Mouse (Mus musculus) heart, embryonic 11.5 days (tissue): ENCODE results near the gene Tom1l2. TPM values are rescaled to one million over a fixed set of nuclear protein-coding genes. Genes with fewer than 3 reads are reported as not detected.

Source experiments
- ATAC-seq: fragments of 200-750 bp; cut with Nextera tagmentation; replicated peaks from 2 replicates; pipeline ENCODE4 v1.8.0; 2017; ENCODE audit warnings: moderate library complexity; ENCODE audit not compliant: insufficient number of reproducible peaks, low FRiP score, low TSS enrichment
- H3K27ac ChIP-seq: fragments of 300-500 bp; sonication (generic); 2 replicates; pipeline ENCODE4 v1.5.1; 2014; ENCODE audit warnings: mild to moderate bottlenecking, low read depth, low read length
- H3K27me3 ChIP-seq: fragments of 300-500 bp; sonication (generic); 2 replicates; pipeline ENCODE4 v1.6.1; 2014; ENCODE audit warnings: mild to moderate bottlenecking, low read length, mixed read lengths; ENCODE audit not compliant: control insufficient read depth, insufficient read depth
- H3K36me3 ChIP-seq: fragments of 300-500 bp; sonication (generic); 2 replicates; pipeline ENCODE4 v1.6.1; 2014; ENCODE audit warnings: mild to moderate bottlenecking, low read length, moderate library complexity, mixed read lengths; ENCODE audit not compliant: control insufficient read depth, insufficient read depth
- H3K4me1 ChIP-seq: fragments of 300-500 bp; sonication (generic); 2 replicates; pipeline ENCODE4 v1.6.1; 2014; ENCODE audit warnings: low read length; ENCODE audit not compliant: control insufficient read depth, insufficient read depth
- H3K4me2 ChIP-seq: fragments of 300-500 bp; sonication (generic); 2 replicates; pipeline ENCODE4 v1.6.1; 2014; ENCODE audit warnings: mild to moderate bottlenecking, moderate library complexity
- H3K4me3 ChIP-seq: fragments of 300-500 bp; sonication (generic); 2 replicates; pipeline ENCODE4 v1.5.1; 2014; ENCODE audit warnings: low read depth, low read length
- H3K9ac ChIP-seq: fragments of 300-500 bp; sonication (generic); 2 replicates; pipeline ENCODE4 v1.6.1; 2014; ENCODE audit warnings: mild to moderate bottlenecking, low read depth, low read length, moderate library complexity
- H3K9me3 ChIP-seq: fragments of 300-500 bp; sonication (generic); replicated peaks from 2 replicates; pipeline ENCODE4 v1.6.1; 2016; ENCODE audit warnings: low read length; ENCODE audit not compliant: control insufficient read depth
- WGBS: fragments of 180-500 bp; shearing (Covaris S2); extraction: QIAGEN DNeasy Blood & Tissue Kit; methylation state at CpG from one replicate; pipeline ENCODE4 v1.1.7; 2014; ENCODE audit not compliant: insufficient replicate concordance; 5-methylcytosine and 5-hydroxymethylcytosine counted together
- polyA plus RNA-seq: library from polyadenylated mRNA; unstranded; fragments of >200 nt; fragmentation: Nextera tagmentation; extraction: Ambion mirVana; gene quantifications from 2 replicates; pipeline ENCODE4 v1.2.1, GENCODE M21; 2014

Gene Tom1l2
- polyA plus RNA-seq, 1 experiment from 2014 or later = 16.0 TPM

DNA sequence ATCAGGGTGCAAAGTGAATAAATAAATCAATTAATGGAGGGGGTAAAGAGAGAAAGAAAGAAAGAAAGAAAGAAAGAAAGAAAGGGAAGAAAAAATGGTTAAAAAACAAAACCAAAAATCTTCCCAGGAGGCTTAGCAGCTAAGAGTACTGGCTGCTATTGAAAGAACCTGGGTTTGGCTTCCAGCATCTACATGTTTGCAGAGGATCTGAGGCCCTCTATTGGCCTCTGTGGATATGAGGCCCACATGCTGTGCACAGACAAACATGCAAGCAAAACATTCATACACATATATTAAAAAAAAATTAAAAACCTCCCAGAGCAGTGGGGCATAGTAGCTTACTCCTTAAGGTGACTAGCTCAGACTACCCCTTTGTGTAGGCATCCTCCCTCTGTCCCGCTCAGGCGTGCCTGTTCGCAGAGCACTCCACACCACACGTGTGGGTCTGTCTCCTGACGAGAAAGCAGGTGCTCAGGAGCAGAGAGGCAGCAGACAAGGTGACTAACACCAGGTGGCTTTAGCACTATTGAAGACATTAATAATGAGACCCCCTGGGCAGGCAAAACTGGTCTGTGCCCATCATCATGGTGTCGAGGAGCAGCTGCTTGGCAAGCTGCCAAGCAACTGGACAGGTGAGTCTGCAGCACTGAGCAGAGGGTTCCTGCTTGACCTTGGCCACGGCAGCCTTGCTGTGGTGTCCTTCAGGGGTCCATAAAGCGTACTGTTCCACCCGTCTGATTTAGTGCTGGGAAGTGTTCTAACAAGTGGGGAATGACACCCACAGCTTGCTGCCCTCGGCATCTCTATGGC, 33.2 kb downstream of the Tom1l2 start:
- peaks cover 9% of the 10 kb centered on the region for H3K4me1 ChIP-seq
- no peaks in the 10 kb centered on the region for H3K27me3 ChIP-seq
- H3K9ac ChIP-seq = no peak overlapping the region
- no peak for ATAC-seq
- 72% methylated on average over 10 of the region's 10 CpGs for WGBS
- no peaks in the 10 kb centered on the region for H3K36me3 ChIP-seq
- H3K27ac ChIP-seq = no peak overlapping the region
- H3K9me3 ChIP-seq = no peaks in the 10 kb centered on the region
- no peak overlapping the region for H3K4me3 ChIP-seq
- no peak overlapping the region for H3K4me2 ChIP-seq

GRCm38 (mm10) chr11:60318716-60319115, 34.0 kb downstream of the Tom1l2 start:
- WGBS = 60% methylated on average over 5 of the region's 5 CpGs
- no peak overlapping the region for H3K9ac ChIP-seq
- no peaks in the 10 kb centered on the region for H3K9me3 ChIP-seq
- no peak overlapping the region for H3K27ac ChIP-seq
- no peak overlapping the region for H3K4me2 ChIP-seq
- ATAC-seq = no peak
- H3K4me3 ChIP-seq = no peak overlapping the region
- no peaks in the 10 kb centered on the region for H3K36me3 ChIP-seq
- no peaks in the 10 kb centered on the region for H3K27me3 ChIP-seq
- H3K4me1 ChIP-seq = peaks cover 9% of the 10 kb centered on the region

- no peak for ATAC-seq
- Histone ChIP-seq H3K27me3 (no peaks in the 10 kb centered on the region), H3K9ac (no peak overlapping the region), H3K9me3 (no peaks in the 10 kb centered on the region), H3K36me3 (no peaks in the 10 kb centered on the region), H3K27ac (no peak overlapping the region), H3K4me3 (no peak overlapping the region), H3K4me1 (peaks cover 14% of the 10 kb centered on the region), H3K4me2 (no peak overlapping the region)
- 76% methylated on average over 7 of the region's 7 CpGs for WGBS
Observed at GRCm38 (mm10) chr11:60317376-60318102, 35.2 kb downstream of the Tom1l2 start.

- Histone ChIP-seq H3K4me3 (no peak overlapping the region), H3K9me3 (no peaks in the 10 kb centered on the region), H3K4me2 (no peak overlapping the region), H3K27ac (no peak overlapping the region), H3K36me3 (no peaks in the 10 kb centered on the region), H3K27me3 (no peaks in the 10 kb centered on the region), H3K4me1 (peaks cover 20% of the 10 kb centered on the region), H3K9ac (no peak overlapping the region)
- ATAC-seq = no peak
- WGBS = 77% methylated on average over 8 of the region's 8 CpGs
Observed at GRCm38 (mm10) chr11:60316883-60317282, 35.8 kb downstream of the Tom1l2 start.

- H3K27ac ChIP-seq = no peak overlapping the region
- H3K9ac ChIP-seq = no peak overlapping the region
- no peak for ATAC-seq
- H3K4me2 ChIP-seq = no peak overlapping the region
- no peaks in the 10 kb centered on the region for H3K36me3 ChIP-seq
- H3K9me3 ChIP-seq = no peaks in the 10 kb centered on the region
- 75% methylated on average over 7 of the region's 7 CpGs for WGBS
- H3K27me3 ChIP-seq = no peaks in the 10 kb centered on the region
- no peak overlapping the region for H3K4me3 ChIP-seq
- H3K4me1 ChIP-seq = peaks cover 22% of the 10 kb centered on the region
Observed at GRCm38 (mm10) chr11:60316250-60316649, 36.5 kb downstream of the Tom1l2 start.

DNA sequence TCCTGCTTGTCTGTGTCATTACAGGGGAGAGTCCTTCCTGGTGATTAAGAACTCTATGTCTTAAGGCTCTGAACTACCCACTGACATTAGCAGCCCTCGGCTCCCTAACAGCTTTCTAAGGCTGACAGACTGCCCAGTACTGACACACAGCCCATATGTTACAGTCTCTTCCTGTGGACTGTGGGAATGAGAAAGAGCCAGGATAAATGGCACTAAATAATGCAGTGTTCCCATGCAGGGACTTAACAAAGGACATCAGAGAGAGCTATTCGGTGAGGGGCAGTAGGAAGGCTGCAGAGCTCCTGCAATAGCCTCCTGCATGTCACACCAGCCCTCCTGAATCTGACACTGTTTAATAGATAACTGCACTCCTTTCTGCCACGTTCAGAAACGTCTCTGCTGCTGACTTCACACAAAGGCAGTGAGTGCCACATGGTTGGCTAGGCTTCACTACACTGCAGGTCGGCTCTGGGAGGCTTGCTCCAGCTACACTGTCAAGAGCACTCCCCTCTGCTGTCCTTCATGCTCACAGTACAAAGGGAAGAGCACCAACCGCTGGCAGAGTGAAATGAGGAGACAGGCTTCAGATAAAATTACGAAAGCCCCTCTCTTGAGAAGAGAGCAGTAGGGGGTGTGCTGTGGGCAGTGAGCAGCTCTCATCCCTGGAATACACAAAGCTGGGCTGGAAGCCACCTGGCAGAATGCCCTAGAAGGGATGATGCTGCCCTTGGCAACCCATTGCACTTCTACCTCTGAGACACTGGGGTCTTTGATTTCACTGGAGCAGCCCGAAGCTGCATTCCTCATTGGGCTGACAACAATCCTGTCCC, 41.5 kb downstream of the Tom1l2 start:
- no peaks in the 10 kb centered on the region for H3K36me3 ChIP-seq
- WGBS = 18% methylated on average over 8 of the region's 8 CpGs
- peaks cover 35% of the 10 kb centered on the region for H3K4me1 ChIP-seq
- peak overlapping the region; percentile 30; the same call in 1 of the 2 replicates for H3K9ac ChIP-seq
- no peak overlapping the region for H3K4me3 ChIP-seq
- H3K27me3 ChIP-seq = no peaks in the 10 kb centered on the region
- peak overlapping the region; percentile 12 for H3K4me2 ChIP-seq
- ATAC-seq = peak; percentile 60; the same call in 1 of the 2 replicates
- no peaks in the 10 kb centered on the region; the same call in 1 of the 2 replicates for H3K9me3 ChIP-seq
- H3K27ac ChIP-seq = peak overlapping the region; percentile 63; the same call in 1 of the 2 replicates

DNA sequence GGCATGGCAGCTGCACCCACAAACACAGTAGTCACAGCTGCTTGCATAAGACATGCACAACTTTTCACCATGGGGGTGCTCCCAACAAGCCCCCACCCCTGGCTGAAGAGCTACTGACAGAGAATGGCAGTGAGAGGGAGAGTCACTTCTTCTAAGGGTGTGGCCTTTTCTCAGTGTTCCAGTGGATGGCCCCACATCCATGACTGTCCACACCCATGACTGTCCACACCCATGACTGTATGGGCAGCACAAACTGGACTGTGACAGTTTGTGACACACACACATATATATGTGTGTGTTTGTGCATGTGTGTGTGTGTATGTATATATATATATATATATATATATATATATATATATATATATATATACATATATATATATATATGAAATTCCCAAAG, 42.8 kb downstream of the Tom1l2 start:
- Histone ChIP-seq H3K4me3 (no peak overlapping the region), H3K27ac (no peak overlapping the region)

DNA sequence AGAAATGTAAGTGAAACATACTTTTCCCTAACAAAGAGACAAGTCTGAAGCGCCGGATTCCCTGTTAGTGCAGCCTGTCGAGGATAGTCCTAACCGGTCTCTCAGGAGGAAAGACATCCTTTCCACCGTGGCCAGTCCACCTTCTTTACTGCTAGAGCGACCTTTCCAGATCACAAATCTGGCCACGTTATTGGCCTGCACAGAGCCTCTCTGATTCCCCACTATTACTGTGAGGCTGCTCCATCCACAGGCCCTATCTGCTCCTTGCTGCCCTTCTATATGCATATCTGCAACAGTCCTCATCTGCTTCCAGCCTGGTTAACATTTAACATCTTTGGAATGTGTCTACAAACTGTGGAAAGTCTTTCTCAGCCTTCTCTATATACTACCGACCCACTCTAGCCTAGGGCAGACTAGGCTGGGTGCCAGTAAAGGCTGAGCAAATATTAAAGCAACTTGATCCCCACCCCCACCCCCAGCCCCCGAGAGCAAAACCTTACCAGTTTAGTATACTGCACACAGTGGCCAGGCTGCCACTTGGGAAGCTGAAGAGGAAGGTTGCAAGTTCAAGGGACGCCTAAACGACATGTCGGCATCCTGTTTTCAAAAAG, 44.1 kb downstream of the Tom1l2 start:
- no peaks in the 10 kb centered on the region for H3K36me3 ChIP-seq
- 70% methylated on average over 12 of the region's 12 CpGs for WGBS
- no peaks in the 10 kb centered on the region; the same call in 1 of the 2 replicates for H3K9me3 ChIP-seq
- H3K4me1 ChIP-seq = peaks cover 35% of the 10 kb centered on the region
- H3K4me3 ChIP-seq = no peak overlapping the region
- ATAC-seq = no peak
- H3K9ac ChIP-seq = no peak overlapping the region
- 0 out of 2 replicates have a peak overlapping the region, but pooled peaks have one; percentile 24 for H3K27ac ChIP-seq
- no peak overlapping the region for H3K4me2 ChIP-seq
- no peaks in the 10 kb centered on the region for H3K27me3 ChIP-seq

More for the DNA sequence above, 42.8 kb downstream of the Tom1l2 start:
- no peak overlapping the region for H3K9ac ChIP-seq
- H3K4me1 ChIP-seq = peaks cover 35% of the 10 kb centered on the region
- H3K4me2 ChIP-seq = no peak overlapping the region
- no peaks in the 10 kb centered on the region; the same call in 1 of the 2 replicates for H3K9me3 ChIP-seq
- ATAC-seq = peak; percentile 60; the same call in 1 of the 2 replicates
- no peaks in the 10 kb centered on the region for H3K36me3 ChIP-seq
- no peaks in the 10 kb centered on the region for H3K27me3 ChIP-seq
